Mouse (Mus musculus): ENCODE results near the gene Pkd2l1. TPM values are rescaled to one million over a fixed set of nuclear protein-coding genes. Genes with fewer than 3 reads are reported as not detected.
A peak's percentile ranks its signal among the peaks of the same experiment; 100 is the strongest.

Pkd2l1 gene
- not detected in 2 replicates for polyA plus RNA-seq (2012; ENCODE audit: insufficient read depth, insufficient read length, missing spikeins)

- peaks cover 27% of the 10 kb centered on the region for H3K4me1 ChIP-seq (ENCODE audit: control insufficient read depth, insufficient read depth, low read length)
- no peak within 1 kb of the TSS for H3K27ac ChIP-seq (ENCODE audit: insufficient read depth, low read depth, low read length)
- no peak for TF ChIP-seq POLR2A (IDR thresholded peaks at IDR 0.05; ENCODE audit: borderline replicate concordance, low read depth, low read length)
- TF ChIP-seq CTCF (IDR thresholded peaks at IDR 0.05; ENCODE audit: low read depth, low read length) = no peak
- H3K4me3 ChIP-seq (ENCODE audit: insufficient read depth, low read length) = no peak within 1 kb of the TSS
These were observed at the start of gene Pkd2l1 for GRCm38 (mm10) chr19:44192342-44192741. TSS of gene Pkd2l1 (minus strand) at chr19:44192442.

DNA sequence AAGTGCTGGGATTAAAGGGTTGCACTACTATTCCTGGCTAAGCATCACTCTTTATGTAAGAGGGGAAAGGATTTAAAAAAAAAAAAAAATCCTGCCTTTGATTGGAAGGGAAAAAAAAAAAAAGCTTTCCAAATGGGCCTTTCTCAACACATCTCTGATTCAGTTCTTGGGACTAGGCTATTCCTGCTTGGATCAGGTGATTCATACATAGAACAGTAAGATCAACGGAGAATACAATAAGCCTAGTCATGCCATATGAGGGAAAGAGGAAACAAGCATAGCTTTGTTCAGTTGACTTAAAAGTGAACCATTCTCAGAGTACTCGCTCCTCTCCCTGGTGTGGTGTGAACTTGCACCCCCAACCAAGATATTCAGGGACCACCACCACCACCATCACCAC is 46.7 kb upstream of the Pkd2l1 start:
- Histone ChIP-seq H3K27ac (ENCODE audit: insufficient read depth, low read depth, low read length) (no peak overlapping the region), H3K4me3 (ENCODE audit: insufficient read depth, low read length) (no peak overlapping the region), H3K4me1 (ENCODE audit: control insufficient read depth, insufficient read depth, low read length) (peaks cover 7% of the 10 kb centered on the region)
- TF ChIP-seq POLR2A (IDR thresholded peaks at IDR 0.05; ENCODE audit: borderline replicate concordance, low read depth, low read length) (no peak), CTCF (IDR thresholded peaks at IDR 0.05; ENCODE audit: low read depth, low read length) (no peak)

DNA sequence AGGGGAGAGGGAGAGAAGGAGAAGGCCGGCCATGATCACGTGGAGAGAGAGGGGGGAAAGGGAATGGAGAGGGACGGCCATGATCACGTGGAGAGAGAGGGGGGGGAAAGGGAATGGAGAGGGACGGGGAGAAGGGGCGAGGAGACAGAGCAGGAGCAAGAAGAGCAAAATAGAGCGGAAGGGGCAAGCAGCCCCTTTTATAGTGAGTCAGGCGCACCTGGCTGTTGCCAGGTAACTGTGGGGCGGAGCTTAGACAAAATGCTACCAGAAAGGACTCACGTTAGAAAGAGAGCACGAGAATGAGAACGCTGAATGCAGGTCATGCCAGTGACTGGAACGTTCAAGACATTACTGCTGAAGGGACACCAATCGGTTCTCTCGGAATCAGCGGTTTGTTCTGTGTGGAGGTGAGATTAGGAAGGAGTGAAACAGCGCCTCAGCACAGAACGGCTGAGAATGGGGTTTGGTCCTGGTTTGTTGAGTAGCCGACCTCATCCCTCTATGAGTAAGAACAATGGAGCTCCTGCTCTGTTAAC is 45.3 kb upstream of the Pkd2l1 start:
- Histone ChIP-seq H3K4me1 (ENCODE audit: control insufficient read depth, insufficient read depth, low read length) (peaks cover 7% of the 10 kb centered on the region), H3K27ac (ENCODE audit: insufficient read depth, low read depth, low read length) (no peak overlapping the region), H3K4me3 (ENCODE audit: insufficient read depth, low read length) (no peak overlapping the region)
- TF ChIP-seq POLR2A (IDR thresholded peaks at IDR 0.05; ENCODE audit: borderline replicate concordance, low read depth, low read length) (no peak), CTCF (IDR thresholded peaks at IDR 0.05; ENCODE audit: low read depth, low read length) (no peak)

DNA sequence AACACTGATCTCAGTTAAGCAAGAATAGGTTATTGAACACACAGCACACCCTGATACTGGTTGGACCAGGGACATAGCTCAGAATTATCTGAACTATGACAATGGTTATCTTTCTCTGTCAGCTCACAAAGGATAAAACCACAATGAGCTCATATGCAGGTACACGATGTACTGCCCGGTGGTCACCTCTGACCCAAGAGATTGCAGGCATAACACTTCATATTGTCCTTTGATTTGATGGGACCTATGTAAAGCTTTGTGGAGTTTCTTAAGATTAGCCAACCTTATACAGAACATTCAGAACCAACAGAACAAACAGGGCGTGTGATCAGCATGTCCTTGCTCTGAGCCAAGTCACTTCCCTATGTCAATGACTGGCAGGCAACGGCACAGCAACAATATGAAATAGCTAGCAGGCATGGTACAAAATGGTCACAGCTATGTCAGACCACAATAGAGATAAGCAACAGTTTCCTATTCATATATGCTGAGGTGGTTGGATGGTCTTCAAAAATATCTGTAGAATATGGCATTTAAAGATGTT is 39.4 kb upstream of the Pkd2l1 start:
- Histone ChIP-seq H3K4me3 (ENCODE audit: insufficient read depth, low read length) (no peak overlapping the region), H3K27ac (ENCODE audit: insufficient read depth, low read depth, low read length) (no peak overlapping the region), H3K4me1 (ENCODE audit: control insufficient read depth, insufficient read depth, low read length) (peaks cover 3% of the 10 kb centered on the region; the same call in 1 of the 2 replicates)
- no peak for TF ChIP-seq POLR2A (IDR thresholded peaks at IDR 0.05; ENCODE audit: borderline replicate concordance, low read depth, low read length)
- TF ChIP-seq CTCF (IDR thresholded peaks at IDR 0.05; ENCODE audit: low read depth, low read length) = no peak

GRCm38 (mm10) chr19:44230212-44230611 is 38.0 kb upstream of the Pkd2l1 start:
- no peak overlapping the region for H3K4me3 ChIP-seq (ENCODE audit: insufficient read depth, low read length)
- TF ChIP-seq POLR2A (IDR thresholded peaks at IDR 0.05; ENCODE audit: borderline replicate concordance, low read depth, low read length) (no peak), CTCF (IDR thresholded peaks at IDR 0.05; ENCODE audit: low read depth, low read length) (no peak)

GRCm38 (mm10) chr19:44229776-44230175 is 37.5 kb upstream of the Pkd2l1 start:
- Histone ChIP-seq H3K27ac (ENCODE audit: insufficient read depth, low read depth, low read length) (no peak overlapping the region), H3K4me1 (ENCODE audit: control insufficient read depth, insufficient read depth, low read length) (peaks cover 18% of the 10 kb centered on the region), H3K4me3 (ENCODE audit: insufficient read depth, low read length) (no peak overlapping the region)
- no peak for TF ChIP-seq CTCF (IDR thresholded peaks at IDR 0.05; ENCODE audit: low read depth, low read length)
- no peak for TF ChIP-seq POLR2A (IDR thresholded peaks at IDR 0.05; ENCODE audit: borderline replicate concordance, low read depth, low read length)

More at GRCm38 (mm10) chr19:44230212-44230611, 38.0 kb upstream of the Pkd2l1 start:
- Histone ChIP-seq H3K27ac (ENCODE audit: insufficient read depth, low read depth, low read length) (no peak overlapping the region), H3K4me1 (ENCODE audit: control insufficient read depth, insufficient read depth, low read length) (peaks cover 14% of the 10 kb centered on the region)

- Histone ChIP-seq H3K27ac (ENCODE audit: insufficient read depth, low read depth, low read length) (peak overlapping the region; percentile 29), H3K4me3 (ENCODE audit: insufficient read depth, low read length) (no peak overlapping the region), H3K4me1 (ENCODE audit: control insufficient read depth, insufficient read depth, low read length) (peaks cover 18% of the 10 kb centered on the region)
- TF ChIP-seq POLR2A (IDR thresholded peaks at IDR 0.05; ENCODE audit: borderline replicate concordance, low read depth, low read length) (no peak), CTCF (IDR thresholded peaks at IDR 0.05; ENCODE audit: low read depth, low read length) (no peak)
These were observed 33.5 kb upstream of the Pkd2l1 start for GRCm38 (mm10) chr19:44225728-44226127.

DNA sequence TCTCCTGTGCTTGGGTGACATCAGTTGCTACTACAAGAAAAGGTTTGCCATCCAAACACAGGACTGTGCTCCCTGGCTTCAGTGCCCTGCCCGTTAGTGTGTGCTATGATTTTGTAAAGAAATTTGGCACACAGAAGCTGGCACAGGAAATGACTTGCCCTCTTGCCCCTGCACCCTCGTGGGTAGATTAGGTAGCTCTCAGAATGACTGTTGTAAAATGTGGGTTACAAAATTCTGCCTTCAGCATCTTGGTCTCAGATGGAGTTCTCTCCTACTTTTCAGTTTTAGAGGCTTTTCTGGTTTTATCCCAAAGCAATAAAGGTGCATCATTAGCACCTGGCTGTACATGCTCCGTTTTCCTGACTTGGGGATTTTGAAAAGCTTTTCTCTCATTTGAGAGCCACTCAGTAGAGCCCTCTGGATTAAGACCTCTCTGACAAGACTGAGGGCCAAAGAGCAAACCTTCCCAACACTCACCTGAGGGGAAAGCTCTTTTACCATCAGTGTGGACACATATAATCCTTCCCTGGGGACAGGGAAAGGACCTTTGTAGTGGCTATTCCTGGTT is 25.8 kb upstream of the Pkd2l1 start:
- Histone ChIP-seq H3K4me3 (ENCODE audit: insufficient read depth, low read length) (no peak overlapping the region), H3K4me1 (ENCODE audit: control insufficient read depth, insufficient read depth, low read length) (peaks cover 8% of the 10 kb centered on the region), H3K27ac (ENCODE audit: insufficient read depth, low read depth, low read length) (no peak overlapping the region)
- no peak for TF ChIP-seq CTCF (IDR thresholded peaks at IDR 0.05; ENCODE audit: low read depth, low read length)
- no peak for TF ChIP-seq POLR2A (IDR thresholded peaks at IDR 0.05; ENCODE audit: borderline replicate concordance, low read depth, low read length)

DNA sequence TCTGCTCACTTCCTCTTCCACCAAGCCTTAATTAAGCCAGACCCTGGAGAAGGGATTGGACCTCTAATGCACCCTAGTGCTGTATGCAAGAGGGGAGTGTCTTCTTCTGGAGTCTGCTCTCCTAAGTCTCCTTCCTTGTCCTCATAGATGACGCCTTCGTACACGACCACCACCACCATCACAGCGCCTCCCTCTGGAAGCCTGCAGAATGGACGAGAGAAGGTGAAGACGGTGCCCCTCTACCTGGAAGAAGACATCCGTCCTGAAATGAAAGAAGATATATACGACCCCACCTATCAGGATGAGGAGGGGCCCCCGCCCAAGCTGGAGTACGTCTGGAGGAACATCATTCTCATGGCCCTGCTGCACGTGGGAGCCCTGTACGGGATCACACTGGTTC is 23.0 kb upstream of the Pkd2l1 start:
- Histone ChIP-seq H3K4me1 (ENCODE audit: control insufficient read depth, insufficient read depth, low read length) (peaks cover 8% of the 10 kb centered on the region), H3K27ac (ENCODE audit: insufficient read depth, low read depth, low read length) (no peak overlapping the region), H3K4me3 (ENCODE audit: insufficient read depth, low read length) (no peak overlapping the region)
- TF ChIP-seq POLR2A (IDR thresholded peaks at IDR 0.05; ENCODE audit: borderline replicate concordance, low read depth, low read length) (no peak), CTCF (IDR thresholded peaks at IDR 0.05; ENCODE audit: low read depth, low read length) (peak; percentile 37; the same call in 1 of the 2 replicates)

- H3K27ac ChIP-seq (ENCODE audit: insufficient read depth, low read depth, low read length) = no peak overlapping the region
- TF ChIP-seq POLR2A (IDR thresholded peaks at IDR 0.05; ENCODE audit: borderline replicate concordance, low read depth, low read length) (no peak), CTCF (IDR thresholded peaks at IDR 0.05; ENCODE audit: low read depth, low read length) (peak; percentile 45)
- no peaks in the 10 kb centered on the region for H3K4me1 ChIP-seq (ENCODE audit: control insufficient read depth, insufficient read depth, low read length)
- no peak overlapping the region for H3K4me3 ChIP-seq (ENCODE audit: insufficient read depth, low read length)
These were observed 14.8 kb upstream of the Pkd2l1 start for GRCm38 (mm10) chr19:44207079-44207478.

Measured in bone marrow macrophage, adult 2 months (primary cell).